Comparison of ENCODE assay signal across 13 mouse cellular contexts in genomic region chr11:116864444-116864843, GRCm38 (mm10). TPM values are rescaled to one million over a fixed set of nuclear protein-coding genes. Genes with fewer than 3 reads are reported as not detected.
DNase-seq lines count a peak whose midpoint lies in the region; ATAC-seq and TF ChIP-seq lines count a peak whose summit lies in the region.
"Had no signal": no experiment of that assay in that cellular context is flagged by ENCODE, and none has a peak within 500 bp of the region (broad histone marks: within the 10 kb centered on the region; RNA-seq: fewer than 3 reads in every experiment).

No protein-coding gene starts in this region.

- TF ChIP-seq POLR2A in lung, adult 2 months (IDR thresholded peaks at IDR 0.05; ENCODE audit: borderline replicate concordance, extremely low read depth, low read depth, low read length): no peak

- H3K36me3 ChIP-seq in kidney, embryonic 16.5 days (ENCODE audit: insufficient read depth, low read length): peaks cover 24% of the 10 kb centered on the region; the same call in 1 of the 2 replicates
- H3K36me3 ChIP-seq in embryonic facial prominence, embryonic 10.5 days (replicated peaks): peaks cover 85% of the 10 kb centered on the region
- H3K36me3 ChIP-seq in heart, embryonic 13.5 days: peaks cover 89% of the 10 kb centered on the region

- no peaks in the 10 kb centered on the region for H3K9me3 ChIP-seq in kidney, embryonic 16.5 days (ENCODE audit: low read length)
- no peaks in the 10 kb centered on the region for H3K9me3 ChIP-seq in embryonic facial prominence, embryonic 10.5 days
- no peaks in the 10 kb centered on the region for H3K9me3 ChIP-seq in heart, embryonic 13.5 days
- H3K9me3 ChIP-seq: hindbrain, embryonic 12.5 days; neural tube, embryonic 15.5 days had no signal

- H3K27ac ChIP-seq in kidney, embryonic 16.5 days (ENCODE audit: low read length): no peak overlapping the region
- H3K27ac ChIP-seq in embryonic facial prominence, embryonic 10.5 days (replicated peaks): no peak overlapping the region
- H3K27ac ChIP-seq in heart, embryonic 13.5 days (replicated peaks): peak overlapping the region; percentile 80
- H3K27ac ChIP-seq: hindbrain, embryonic 12.5 days; neural tube, embryonic 15.5 days had no signal

- no peak for ATAC-seq in kidney, embryonic 16.5 days (ENCODE audit: low FRiP score, low TSS enrichment)
- ATAC-seq in heart, embryonic 13.5 days (ENCODE audit: extremely low read depth, insufficient number of reproducible peaks, low FRiP score, low TSS enrichment): no peak
- ATAC-seq: forebrain, embryonic 14.5 days had no signal

- no peaks in the 10 kb centered on the region for H3K27me3 ChIP-seq in kidney, embryonic 16.5 days (ENCODE audit: insufficient read depth, low read length)
- H3K27me3 ChIP-seq in embryonic facial prominence, embryonic 10.5 days (replicated peaks; ENCODE audit: low read depth, poor library complexity, severe bottlenecking): no peaks in the 10 kb centered on the region
- H3K27me3 ChIP-seq in heart, embryonic 13.5 days (replicated peaks): no peaks in the 10 kb centered on the region
- H3K27me3 ChIP-seq: hindbrain, embryonic 12.5 days; neural tube, embryonic 15.5 days had no signal

- H3K4me2 ChIP-seq in kidney, embryonic 16.5 days (replicated peaks; ENCODE audit: low read depth, low read length): no peak overlapping the region
- no peak overlapping the region for H3K4me2 ChIP-seq in heart, embryonic 13.5 days
- H3K4me2 ChIP-seq: hindbrain, embryonic 12.5 days; neural tube, embryonic 15.5 days had no signal

- H3K9ac ChIP-seq in kidney, embryonic 16.5 days (replicated peaks; ENCODE audit: low read length): no peak overlapping the region
- peak overlapping the region; percentile 30 for H3K9ac ChIP-seq in heart, embryonic 13.5 days
- H3K9ac ChIP-seq: hindbrain, embryonic 12.5 days; neural tube, embryonic 15.5 days had no signal

- no peaks in the 10 kb centered on the region; the same call in 1 of the 2 replicates for H3K4me1 ChIP-seq in kidney, embryonic 16.5 days (ENCODE audit: insufficient read depth, low read length)
- H3K4me1 ChIP-seq in embryonic facial prominence, embryonic 10.5 days: no peaks in the 10 kb centered on the region
- H3K4me1 ChIP-seq in heart, embryonic 13.5 days: peaks cover 24% of the 10 kb centered on the region
- no peaks in the 10 kb centered on the region for H3K4me1 ChIP-seq in lung, adult 2 months (ENCODE audit: control insufficient read depth, insufficient read depth, low read length)
- H3K4me1 ChIP-seq: neural tube, embryonic 15.5 days had no signal

- WGBS in kidney, embryonic 16.5 days: 70% methylated on average over 10 of the region's 10 CpGs
- WGBS in embryonic facial prominence, embryonic 10.5 days: 85% methylated on average over 10 of the region's 10 CpGs
- 26% methylated on average over 10 of the region's 10 CpGs for WGBS in heart, embryonic 13.5 days
- 52% methylated on average over 10 of the region's 10 CpGs for WGBS in lung, adult 2 months

- no peak for TF ChIP-seq CTCF in lung, adult 2 months (IDR thresholded peaks at IDR 0.05; ENCODE audit: insufficient read depth, low read length)

- DNase-seq in kidney, postnatal 36 days: peak; percentile 31 to 32
- DNase-seq in embryonic facial prominence, embryonic 10.5 days (ENCODE audit: low spot score): no peak
- peak; percentile 57 for DNase-seq in yolk sac, embryonic 10.5 days (ENCODE audit: low spot score)
- DNase-seq in thymus, postnatal 10 days (ENCODE audit: low spot score in 2 of 2): no peak
- no peak for DNase-seq in lung, adult 2 months
- DNase-seq: cerebellum, adult 11 months; kidney, adult 18-20 months; right cerebral cortex, postnatal 14 days had no signal

- no peak overlapping the region for H3K4me3 ChIP-seq in kidney, embryonic 16.5 days (ENCODE audit: low read length)
- 0 out of 2 replicates have a peak overlapping the region, but pooled peaks have one; percentile 18 for H3K4me3 ChIP-seq in embryonic facial prominence, embryonic 10.5 days
- no peak overlapping the region for H3K4me3 ChIP-seq in heart, embryonic 13.5 days
- H3K4me3 ChIP-seq in lung, adult 2 months (replicated peaks; ENCODE audit: extremely low read depth, low read depth, low read length): no peak overlapping the region
- H3K4me3 ChIP-seq: hindbrain, embryonic 12.5 days; neural tube, embryonic 15.5 days had no signal

RNA-seq across cellular contexts. Expression of gene Srsf2, which starts 11.6 kb away (rescaled TPM):
- polyA plus RNA-seq in kidney, embryonic 16.5 days (2015; fragmentation: Nextera tagmentation; extraction: Ambion mirVana): 729 and 742 TPM in 2 replicates
- polyA plus RNA-seq in embryonic facial prominence, embryonic 10.5 days (2016; fragmentation: Nextera tagmentation; extraction: Ambion mirVana): 890 and 902 TPM in 2 replicates
- polyA plus RNA-seq in heart, embryonic 13.5 days (2015; fragmentation: Nextera tagmentation; extraction: Ambion mirVana): 530 and 543 TPM in 2 replicates
- polyA plus RNA-seq in lung, adult 2 months (2012; rRNA removed): 448 and 676 TPM in 2 replicates

RNA-seq across cellular contexts. Expression of gene Mfsd11, which starts 12.2 kb away (rescaled TPM):
- polyA plus RNA-seq in kidney, embryonic 16.5 days (2015; fragmentation: Nextera tagmentation; extraction: Ambion mirVana): 38.8 and 41.2 TPM in 2 replicates
- 23.8 and 26.8 TPM in 2 replicates for polyA plus RNA-seq in embryonic facial prominence, embryonic 10.5 days (2016; fragmentation: Nextera tagmentation; extraction: Ambion mirVana)
- polyA plus RNA-seq in heart, embryonic 13.5 days (2015; fragmentation: Nextera tagmentation; extraction: Ambion mirVana): 32.2 and 35.5 TPM in 2 replicates
- 22.3 and 22.5 TPM in 2 replicates for polyA plus RNA-seq in lung, adult 2 months (2012; rRNA removed)

RNA-seq across cellular contexts. Expression of gene Jmjd6, which starts 21.2 kb away (rescaled TPM):
- 74.8 and 77.8 TPM in 2 replicates for polyA plus RNA-seq in kidney, embryonic 16.5 days (2015; fragmentation: Nextera tagmentation; extraction: Ambion mirVana)
- polyA plus RNA-seq in embryonic facial prominence, embryonic 10.5 days (2016; fragmentation: Nextera tagmentation; extraction: Ambion mirVana): 88.3 and 97.5 TPM in 2 replicates
- polyA plus RNA-seq in heart, embryonic 13.5 days (2015; fragmentation: Nextera tagmentation; extraction: Ambion mirVana): 61.7 and 75.3 TPM in 2 replicates
- 23.8 and 26.8 TPM in 2 replicates for polyA plus RNA-seq in lung, adult 2 months (2012; rRNA removed)

RNA-seq across cellular contexts. Expression of gene Mettl23, which starts 21.4 kb away (rescaled TPM):
- 54.9 and 60.6 TPM in 2 replicates for polyA plus RNA-seq in kidney, embryonic 16.5 days (2015; fragmentation: Nextera tagmentation; extraction: Ambion mirVana)
- polyA plus RNA-seq in embryonic facial prominence, embryonic 10.5 days (2016; fragmentation: Nextera tagmentation; extraction: Ambion mirVana): 56.9 and 58.1 TPM in 2 replicates
- 63.8 and 68.8 TPM in 2 replicates for polyA plus RNA-seq in heart, embryonic 13.5 days (2015; fragmentation: Nextera tagmentation; extraction: Ambion mirVana)
- 26.2 and 26.4 TPM in 2 replicates for polyA plus RNA-seq in lung, adult 2 months (2012; rRNA removed)

RNA-seq across cellular contexts. Expression of gene Mxra7, which starts 36.6 kb away (rescaled TPM):
- polyA plus RNA-seq in kidney, embryonic 16.5 days (2015; fragmentation: Nextera tagmentation; extraction: Ambion mirVana): 15.6 and 17.0 TPM in 2 replicates
- 18.1 and 23.2 TPM in 2 replicates for polyA plus RNA-seq in embryonic facial prominence, embryonic 10.5 days (2016; fragmentation: Nextera tagmentation; extraction: Ambion mirVana)
- polyA plus RNA-seq in heart, embryonic 13.5 days (2015; fragmentation: Nextera tagmentation; extraction: Ambion mirVana): 18.4 and 19.3 TPM in 2 replicates
- polyA plus RNA-seq in lung, adult 2 months (2012; rRNA removed): 70.1 and 172 TPM in 2 replicates

Comparison
In these comparisons a context has a peak if more than half of its experiments do, and no peak if none do; other contexts are left out.
1. DNase-seq: peak in kidney, postnatal 36 days (2 of 2) and yolk sac, embryonic 10.5 days (single experiment); none in embryonic facial prominence, embryonic 10.5 days (single experiment), thymus, postnatal 10 days (0 of 2) and lung, adult 2 months (single experiment).